Mouse (Mus musculus): ENCODE results near the gene Cldn22.

DNA sequence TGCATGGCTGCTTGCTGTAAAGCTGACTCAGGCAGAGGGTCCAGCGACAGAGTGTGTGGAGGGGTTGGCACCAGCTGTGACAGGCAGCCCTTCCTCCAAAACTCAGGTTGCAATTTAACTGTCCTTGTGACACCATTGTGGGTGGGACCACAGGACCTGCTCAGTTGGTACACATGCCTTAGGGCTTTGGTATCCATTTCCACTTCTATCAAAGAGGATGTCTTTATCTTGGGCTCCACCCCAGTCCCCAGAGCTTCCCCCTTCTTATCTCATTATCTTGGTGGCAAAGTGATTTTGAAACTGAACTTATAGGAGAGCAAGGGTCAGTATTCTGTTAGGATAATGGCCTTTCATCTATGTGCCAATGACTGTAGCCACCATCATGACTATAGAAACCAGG lies 9.7 kb downstream of the Cldn22 start:
- TF ChIP-seq HCFC1 (IDR thresholded peaks at IDR 0.05; ENCODE audit: borderline replicate concordance, insufficient read depth, low read length) = no peak
- TF ChIP-seq MAFK (IDR thresholded peaks at IDR 0.05; ENCODE audit: insufficient read depth, low read depth, low read length) = no peak

Measured in ES-E14 (cell line).